Mouse (Mus musculus): ENCODE results near the gene Cltrn. TPM values are rescaled to one million over a fixed set of nuclear protein-coding genes. Genes with fewer than 3 reads are reported as not detected.

The Cltrn gene
- polyA plus RNA-seq, 1 experiment from 2014 or later = 1.00 TPM

DNA sequence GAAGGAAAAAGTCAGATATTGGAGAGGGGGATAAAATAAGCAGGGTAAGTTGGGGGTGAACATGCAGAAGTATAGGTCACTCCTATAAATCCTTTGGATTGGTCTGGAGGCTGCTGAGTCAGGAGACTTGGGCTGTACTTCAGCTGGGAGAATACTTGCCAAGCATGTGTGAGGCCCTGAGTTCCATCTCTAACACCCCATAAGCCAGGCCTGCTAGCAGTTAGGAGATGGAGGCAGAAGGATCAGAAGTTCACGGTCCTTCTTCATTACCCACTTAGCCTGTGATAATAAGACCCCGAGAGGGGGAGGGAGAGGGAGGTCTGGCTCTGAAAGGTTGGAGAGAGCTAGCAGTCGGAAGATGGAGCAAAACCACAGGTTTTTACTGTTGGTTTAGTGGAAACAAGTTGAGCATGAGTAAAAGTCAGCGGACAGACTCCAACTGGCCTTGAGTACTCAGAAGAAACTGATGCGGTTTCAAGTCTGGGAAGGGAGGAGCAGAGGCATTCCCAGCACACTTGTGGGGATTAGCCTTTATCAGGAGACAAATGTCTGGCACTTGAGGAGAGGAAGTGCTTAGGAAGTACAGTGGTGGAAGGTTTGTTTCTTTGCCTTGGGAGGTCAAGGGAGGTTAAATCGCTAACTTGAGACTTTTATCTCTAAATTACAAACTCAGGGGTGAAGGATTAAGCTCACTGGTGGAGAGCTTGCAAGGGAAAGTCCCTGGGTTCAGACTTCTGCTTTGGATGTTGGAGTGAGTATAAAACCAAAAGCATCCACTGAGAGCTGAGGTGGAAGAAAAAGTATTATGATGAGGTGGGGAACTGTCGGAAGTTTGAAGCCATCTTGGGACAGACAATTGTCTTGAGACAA lies 3.9 kb downstream of the Cltrn start:
- Histone ChIP-seq H3K36me3 (no peaks in the 10 kb centered on the region), H3K4me2 (no peak overlapping the region), H3K4me1 (replicated peaks) (no peaks in the 10 kb centered on the region), H3K9ac (no peak overlapping the region), H3K4me3 (no peak overlapping the region), H3K9me3 (no peaks in the 10 kb centered on the region), H3K27me3 (peaks cover 22% of the 10 kb centered on the region), H3K27ac (no peak overlapping the region)
- WGBS = 73% methylated on average over 7 of the region's 7 CpGs
- ATAC-seq (ENCODE audit: low FRiP score) = no peak

DNA sequence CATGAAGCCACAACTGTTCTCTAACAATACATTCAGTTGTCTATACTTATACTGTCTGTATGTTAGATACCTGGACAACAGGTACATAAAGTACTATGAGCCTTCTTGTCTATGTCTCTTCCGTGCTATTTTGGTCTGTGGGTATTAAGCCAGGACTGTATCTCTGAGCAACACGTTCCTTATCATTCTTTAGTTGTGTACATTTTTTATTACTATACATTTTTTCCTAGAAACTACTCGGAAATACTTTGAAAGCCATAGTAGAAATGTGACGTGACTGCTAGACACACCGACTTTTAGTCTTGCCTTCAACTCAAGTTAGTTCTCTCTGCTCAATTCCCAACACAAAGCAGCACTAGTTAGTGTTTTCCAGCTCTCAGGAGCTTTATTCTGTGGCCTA lies 4.8 kb downstream of the Cltrn start:
- ATAC-seq (ENCODE audit: low FRiP score) = no peak
- WGBS = 89% methylated on average over 5 of the region's 5 CpGs
- Histone ChIP-seq H3K36me3 (no peaks in the 10 kb centered on the region), H3K27me3 (peaks cover 22% of the 10 kb centered on the region), H3K9me3 (no peaks in the 10 kb centered on the region), H3K27ac (no peak overlapping the region), H3K4me3 (no peak overlapping the region), H3K4me1 (replicated peaks) (no peaks in the 10 kb centered on the region), H3K4me2 (no peak overlapping the region), H3K9ac (no peak overlapping the region)

DNA sequence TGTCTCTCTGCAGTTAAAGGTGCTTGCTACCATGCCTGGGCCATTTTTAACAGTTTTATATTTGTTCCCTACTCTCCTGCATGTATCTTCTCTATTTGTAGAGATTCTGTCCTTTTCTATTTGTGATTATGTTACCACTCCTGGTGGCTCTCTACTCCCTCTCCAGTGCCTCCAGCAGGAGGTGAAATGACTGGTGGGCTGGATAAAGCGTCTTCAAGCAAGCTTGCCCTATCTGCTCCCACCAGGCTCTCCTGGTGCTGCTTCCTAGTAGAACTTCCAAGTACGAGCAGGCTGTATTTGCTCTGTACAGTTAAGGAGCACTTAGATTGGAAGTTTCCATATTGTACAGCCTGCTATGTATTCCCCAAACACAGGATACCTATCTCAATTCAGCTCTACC lies 7.2 kb downstream of the Cltrn start:
- Histone ChIP-seq H3K9me3 (no peaks in the 10 kb centered on the region), H3K27me3 (peaks cover 21% of the 10 kb centered on the region; the same call in 1 of the 2 replicates), H3K36me3 (no peaks in the 10 kb centered on the region), H3K27ac (no peak overlapping the region), H3K4me3 (no peak overlapping the region), H3K4me2 (no peak overlapping the region), H3K4me1 (replicated peaks) (no peaks in the 10 kb centered on the region), H3K9ac (no peak overlapping the region)
- no peak for ATAC-seq (ENCODE audit: low FRiP score)
- WGBS = 82% methylated on average over 2 of the region's 2 CpGs

DNA sequence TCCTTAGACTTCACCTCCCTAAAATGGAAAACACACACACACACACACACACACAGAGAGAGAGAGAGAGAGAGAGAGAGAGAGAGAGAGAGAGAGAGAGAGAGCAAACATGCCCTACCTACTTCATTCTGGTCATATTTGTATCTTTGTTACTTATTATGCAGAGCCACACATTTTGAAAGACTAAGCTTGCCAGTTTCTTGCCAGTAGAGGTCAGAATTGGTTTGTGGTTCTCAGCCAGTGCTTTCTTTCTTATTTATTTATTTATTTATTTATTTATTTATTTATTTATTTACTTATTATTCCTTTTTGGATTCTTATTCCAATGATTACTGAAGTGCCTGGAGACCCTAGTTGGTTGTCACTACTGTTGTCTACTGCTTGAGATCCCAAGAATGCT lies 12.9 kb downstream of the Cltrn start:
- H3K4me2 ChIP-seq = no peak overlapping the region
- 0 out of 2 replicates have a peak, but pooled peaks cover 3% of the 10 kb centered on the region for H3K4me1 ChIP-seq (replicated peaks)
- H3K27ac ChIP-seq = no peak overlapping the region
- H3K9me3 ChIP-seq = no peaks in the 10 kb centered on the region
- H3K9ac ChIP-seq = no peak overlapping the region
- 0 out of 2 replicates have a peak, but pooled peaks cover 7% of the 10 kb centered on the region for H3K27me3 ChIP-seq
- no peaks in the 10 kb centered on the region for H3K36me3 ChIP-seq
- no peak overlapping the region for H3K4me3 ChIP-seq
- no peak for ATAC-seq (ENCODE audit: low FRiP score)

DNA sequence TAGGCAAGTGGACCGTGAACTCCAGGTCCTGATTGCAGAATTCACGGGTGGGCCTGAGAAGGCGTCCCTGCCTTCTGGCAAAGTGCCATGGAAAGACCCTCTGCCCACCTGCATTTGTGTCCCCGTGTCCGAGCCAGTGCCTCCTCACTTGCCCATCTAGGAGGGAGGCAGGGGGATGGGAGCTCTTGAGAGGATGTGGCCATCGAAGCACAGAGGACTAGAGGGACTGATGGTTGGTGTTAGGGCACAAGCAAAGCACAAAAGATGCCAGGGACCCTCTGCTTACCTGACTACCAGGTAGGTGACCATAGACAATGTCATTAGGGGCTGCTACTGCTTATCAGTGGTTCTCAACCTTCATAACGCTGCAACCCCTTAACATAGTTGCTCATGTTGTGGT lies 13.6 kb downstream of the Cltrn start:
- 0 out of 2 replicates have a peak, but pooled peaks cover 3% of the 10 kb centered on the region for H3K4me1 ChIP-seq (replicated peaks)
- 82% methylated on average over 7 of the region's 7 CpGs for WGBS
- no peak overlapping the region for H3K4me2 ChIP-seq
- H3K9me3 ChIP-seq = no peaks in the 10 kb centered on the region
- ATAC-seq (ENCODE audit: low FRiP score) = no peak
- H3K27ac ChIP-seq = no peak overlapping the region
- H3K27me3 ChIP-seq = 0 out of 2 replicates have a peak, but pooled peaks cover 7% of the 10 kb centered on the region
- no peak overlapping the region for H3K9ac ChIP-seq
- no peak overlapping the region for H3K4me3 ChIP-seq
- H3K36me3 ChIP-seq = no peaks in the 10 kb centered on the region

DNA sequence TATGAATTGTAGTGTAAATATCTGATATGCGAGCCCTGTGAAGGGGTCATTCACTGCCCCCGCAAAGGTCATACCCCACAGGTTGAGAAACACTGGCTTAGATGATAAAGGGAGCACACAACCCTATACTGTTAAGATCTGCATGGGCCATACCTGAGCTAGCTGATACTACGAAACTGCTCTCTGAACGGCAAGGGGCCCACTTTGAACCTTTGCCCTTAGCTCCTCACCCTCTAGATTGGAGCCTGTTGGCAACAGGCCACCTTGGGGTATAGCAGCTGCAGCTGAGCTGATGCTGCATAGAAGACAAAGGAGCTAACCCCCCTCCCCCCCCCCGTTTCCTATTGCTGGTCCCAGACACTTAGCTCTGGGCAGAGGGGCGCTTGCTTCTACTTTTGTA lies 14.0 kb downstream of the Cltrn start:
- 0 out of 2 replicates have a peak, but pooled peaks cover 3% of the 10 kb centered on the region for H3K4me1 ChIP-seq (replicated peaks)
- 65% methylated on average over 6 of the region's 6 CpGs for WGBS
- no peak for ATAC-seq (ENCODE audit: low FRiP score)
- H3K4me3 ChIP-seq = no peak overlapping the region
- no peak overlapping the region for H3K27ac ChIP-seq
- 0 out of 2 replicates have a peak, but pooled peaks cover 7% of the 10 kb centered on the region for H3K27me3 ChIP-seq
- no peak overlapping the region for H3K4me2 ChIP-seq
- no peaks in the 10 kb centered on the region for H3K9me3 ChIP-seq
- no peaks in the 10 kb centered on the region for H3K36me3 ChIP-seq
- H3K9ac ChIP-seq = no peak overlapping the region

DNA sequence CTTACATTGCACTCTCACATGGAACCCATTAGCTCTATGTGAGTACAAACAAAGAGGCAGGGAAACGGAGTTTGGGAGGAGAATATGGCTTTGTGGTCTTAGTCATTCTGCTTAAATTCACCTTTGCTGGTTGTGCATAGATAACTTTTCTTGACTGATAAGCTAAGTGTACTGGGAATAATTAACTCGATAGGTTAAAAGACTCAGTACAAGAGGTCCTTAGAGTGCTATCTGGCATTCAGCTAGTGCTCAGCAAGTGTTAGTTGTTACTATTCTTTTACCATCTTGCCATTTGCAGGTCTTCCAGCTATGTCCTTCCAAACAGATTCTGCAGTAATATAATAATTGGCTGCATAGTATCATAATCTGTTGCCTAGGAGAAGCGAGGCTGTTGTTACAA lies 22.5 kb downstream of the Cltrn start:
- Histone ChIP-seq H3K4me1 (replicated peaks) (no peaks in the 10 kb centered on the region), H3K9ac (no peak overlapping the region), H3K4me3 (no peak overlapping the region), H3K9me3 (no peaks in the 10 kb centered on the region), H3K4me2 (no peak overlapping the region), H3K27ac (no peak overlapping the region), H3K36me3 (no peaks in the 10 kb centered on the region), H3K27me3 (peaks cover 7% of the 10 kb centered on the region; the same call in 1 of the 2 replicates)
- no peak for ATAC-seq (ENCODE audit: low FRiP score)
- WGBS = 80% methylated on average over 3 of the region's 3 CpGs

DNA sequence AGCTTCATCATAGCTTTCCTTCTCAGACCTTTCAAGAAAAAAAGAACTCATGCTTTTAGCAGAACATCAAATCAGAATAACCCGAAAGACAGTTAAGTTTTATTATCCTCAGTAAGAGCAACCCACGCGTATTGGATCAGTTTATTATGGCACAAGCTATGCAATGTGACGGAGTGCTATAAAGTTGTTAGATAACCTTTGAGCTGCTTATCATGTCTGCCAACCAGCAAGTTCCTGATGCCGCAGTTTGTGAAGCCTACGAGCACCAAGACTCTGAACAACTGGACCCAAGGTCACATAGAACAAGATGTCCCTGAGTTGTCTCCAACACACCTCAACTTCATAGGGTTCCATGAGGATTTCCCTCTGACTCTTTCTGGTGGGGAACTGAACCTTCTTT lies 25.1 kb downstream of the Cltrn start:
- 87% methylated on average over 6 of the region's 6 CpGs for WGBS

DNA sequence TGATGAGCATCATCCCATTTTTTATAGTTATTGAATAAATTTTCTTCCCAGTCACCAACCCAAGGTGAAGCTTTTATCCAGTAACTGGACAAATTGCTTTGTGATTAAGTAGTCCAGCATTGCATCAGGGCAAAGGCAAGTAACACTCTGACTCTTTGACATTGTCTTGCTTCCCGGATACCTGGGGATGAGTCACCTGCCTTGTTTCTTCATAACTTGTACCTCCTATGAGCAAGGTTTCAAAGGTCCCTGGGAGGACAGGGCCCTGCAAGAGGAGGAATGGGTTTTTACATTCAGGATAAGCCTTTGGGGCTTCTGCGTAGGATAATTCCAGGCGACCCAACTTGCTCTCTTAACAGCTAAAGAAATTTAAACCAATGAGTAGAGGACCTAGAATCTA lies 35.3 kb downstream of the Cltrn start:
- Histone ChIP-seq H3K4me1 (replicated peaks) (no peaks in the 10 kb centered on the region), H3K36me3 (no peaks in the 10 kb centered on the region), H3K4me3 (no peak overlapping the region), H3K27me3 (peaks cover 4% of the 10 kb centered on the region; the same call in 1 of the 2 replicates), H3K27ac (no peak overlapping the region), H3K4me2 (no peak overlapping the region), H3K9me3 (no peaks in the 10 kb centered on the region), H3K9ac (no peak overlapping the region)
- no peak for ATAC-seq (ENCODE audit: low FRiP score)
- 98% methylated on average over 3 of the region's 3 CpGs for WGBS

More for the DNA sequence above, 25.1 kb downstream of the Cltrn start:
- H3K4me2 ChIP-seq = no peak overlapping the region
- no peak overlapping the region for H3K9ac ChIP-seq
- H3K27ac ChIP-seq = no peak overlapping the region
- no peaks in the 10 kb centered on the region for H3K36me3 ChIP-seq
- H3K4me1 ChIP-seq (replicated peaks) = no peaks in the 10 kb centered on the region
- no peak for ATAC-seq (ENCODE audit: low FRiP score)
- H3K4me3 ChIP-seq = no peak overlapping the region
- no peaks in the 10 kb centered on the region for H3K9me3 ChIP-seq
- H3K27me3 ChIP-seq = peaks cover 7% of the 10 kb centered on the region; the same call in 1 of the 2 replicates

DNA sequence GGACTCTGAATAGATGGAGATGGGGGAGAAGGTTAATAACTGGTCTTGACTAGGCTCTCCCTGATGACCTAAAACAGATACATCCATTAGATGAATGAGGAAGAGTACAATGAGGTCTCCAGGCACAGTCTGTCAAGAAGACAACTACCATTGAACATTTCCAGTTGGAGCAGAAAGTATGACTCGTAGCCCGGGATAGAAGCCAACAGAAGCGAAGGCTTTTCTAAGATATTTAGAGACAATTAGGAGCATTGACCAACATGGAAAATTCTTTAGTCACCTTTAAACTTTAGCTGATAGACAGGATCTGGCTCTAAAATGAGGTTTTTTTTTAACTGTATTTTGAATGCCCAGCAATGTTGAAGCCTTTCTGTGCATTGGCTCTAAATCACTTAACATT lies 44.9 kb downstream of the Cltrn start:
- Histone ChIP-seq H3K4me1 (replicated peaks) (no peaks in the 10 kb centered on the region), H3K4me3 (no peak overlapping the region), H3K4me2 (no peak overlapping the region), H3K36me3 (no peaks in the 10 kb centered on the region), H3K9me3 (no peaks in the 10 kb centered on the region), H3K27ac (no peak overlapping the region), H3K27me3 (peaks cover 3% of the 10 kb centered on the region; the same call in 1 of the 2 replicates), H3K9ac (no peak overlapping the region)
- WGBS = 89% methylated on average over 3 of the region's 3 CpGs
- ATAC-seq (ENCODE audit: low FRiP score) = no peak

DNA sequence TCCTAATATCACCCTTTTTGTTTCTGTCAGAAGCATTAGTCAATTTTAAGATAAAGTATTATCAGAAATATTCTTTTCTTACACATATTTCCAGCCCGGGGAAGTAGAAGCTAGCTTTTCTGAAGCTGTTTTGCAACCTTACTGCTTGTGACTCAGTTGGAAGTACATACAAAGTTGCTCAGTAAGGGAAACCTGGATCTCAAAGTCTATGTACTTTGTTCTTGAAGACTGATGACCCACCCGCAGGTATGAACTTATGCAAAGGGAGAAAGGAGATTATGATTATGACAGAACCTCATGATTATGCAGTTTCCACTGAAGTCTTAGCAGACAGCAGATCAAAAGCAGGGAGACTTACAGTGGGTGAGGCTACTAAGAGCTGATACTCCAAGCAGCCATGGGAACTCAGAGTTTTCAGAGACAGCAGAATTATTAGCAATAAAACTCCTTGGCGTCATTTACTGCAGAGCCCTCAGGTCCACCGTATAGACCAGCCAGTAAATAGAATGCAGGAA lies 46.7 kb downstream of the Cltrn start:
- Histone ChIP-seq H3K4me3 (no peak overlapping the region), H3K27me3 (peaks cover 3% of the 10 kb centered on the region; the same call in 1 of the 2 replicates), H3K27ac (no peak overlapping the region), H3K36me3 (no peaks in the 10 kb centered on the region), H3K9ac (no peak overlapping the region), H3K4me1 (replicated peaks) (no peaks in the 10 kb centered on the region), H3K4me2 (no peak overlapping the region), H3K9me3 (no peaks in the 10 kb centered on the region)
- WGBS = 87% methylated on average over 4 of the region's 4 CpGs
- ATAC-seq (ENCODE audit: low FRiP score) = no peak

DNA sequence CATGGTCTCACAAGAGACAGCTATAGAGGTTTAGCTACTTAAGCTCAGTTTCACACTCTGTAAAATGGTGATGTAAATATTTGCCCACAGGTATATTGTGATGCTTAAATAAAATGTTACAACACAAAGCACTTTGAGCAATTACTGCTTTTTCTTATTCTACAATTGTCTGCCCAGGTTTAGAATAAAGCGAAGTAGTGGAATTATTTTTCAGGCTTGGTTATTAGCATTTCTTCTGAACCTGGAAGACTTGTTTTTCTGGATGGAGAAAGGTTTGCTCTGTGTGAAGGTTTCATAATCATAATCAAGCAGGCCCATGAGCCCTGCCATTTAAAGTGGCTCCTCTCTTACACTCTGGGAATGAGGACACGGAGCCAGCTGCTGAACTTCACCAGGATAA lies 50.4 kb downstream of the Cltrn start, which contains the start of gene Ace2:
Gene Ace2, plus strand, starts transcription at position 301 of the 400 bp plus-strand sequence.
- no peaks in the 10 kb centered on the region for H3K9me3 ChIP-seq
- H3K27me3 ChIP-seq = peaks cover 11% of the 10 kb centered on the region; the same call in 1 of the 2 replicates
- no peak for ATAC-seq (ENCODE audit: low FRiP score)
- H3K4me2 ChIP-seq = no peak within 1 kb of the TSS
- H3K9ac ChIP-seq = no peak within 1 kb of the TSS
- H3K4me3 ChIP-seq = no peak within 1 kb of the TSS
- H3K4me1 ChIP-seq (replicated peaks) = no peaks in the 10 kb centered on the region
- WGBS = 90% methylated on average over 2 of the region's 2 CpGs
- no peak within 1 kb of the TSS for H3K27ac ChIP-seq
- no peaks in the 10 kb centered on the region for H3K36me3 ChIP-seq
